Mouse (Mus musculus) yolk sac, embryonic 10.5 days (tissue): ENCODE results near the gene Pigyl.

Source experiments
- DNase-seq: peaks from one replicate; pipeline ENCODE4 v3.0.0-alpha.2; 2017; ENCODE audit warnings: low spot score

Gene Pigyl

GRCm38 (mm10) chr9:22156497-22157245, at the start of gene Pigyl:
TSS of gene Pigyl (plus strand) at chr9:22156846.
- DNase-seq, result peak; percentile 98

- DNase-seq, result no peak
These were observed 48.5 kb upstream of the Pigyl start for GRCm38 (mm10) chr9:22108194-22108593.

GRCm38 (mm10) chr9:22115635-22116034, 41.0 kb upstream of the Pigyl start:
- no peak for DNase-seq

- DNase-seq, result no peak
These were observed 40.6 kb upstream of the Pigyl start for GRCm38 (mm10) chr9:22116086-22116485.

DNA sequence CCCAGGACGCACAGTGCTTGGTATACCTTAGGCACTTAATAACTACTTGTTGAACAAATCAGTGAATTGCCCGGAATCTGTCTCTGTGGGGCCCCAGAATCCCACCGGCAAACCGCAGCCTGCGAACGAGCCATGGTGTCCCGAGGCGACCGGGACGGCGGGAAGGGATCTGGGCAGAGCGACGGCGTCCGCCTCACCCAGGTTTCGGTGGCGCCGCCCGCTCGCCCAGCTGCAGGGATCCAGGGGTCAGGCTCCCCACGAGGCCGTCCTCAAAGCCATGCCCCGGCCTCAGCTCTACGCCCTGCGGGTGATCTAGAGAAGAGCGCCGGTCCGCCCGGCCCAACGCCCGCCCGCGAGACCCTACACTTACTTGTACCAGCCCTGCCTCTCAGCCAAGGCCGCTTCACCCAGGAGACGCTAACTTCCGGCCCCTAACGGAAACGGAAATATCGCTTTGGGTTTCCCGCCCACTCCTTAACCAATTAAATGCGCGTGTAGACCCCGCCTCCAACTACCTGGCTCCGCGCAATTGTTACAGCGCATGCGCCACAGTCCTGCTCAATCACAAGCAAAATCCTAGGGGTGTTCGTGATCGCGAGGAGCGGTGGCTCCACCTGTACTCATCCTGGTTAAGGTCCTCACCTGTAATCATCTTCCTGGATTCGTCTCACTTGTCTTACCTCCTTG, 39.8 kb upstream of the Pigyl start, which contains the start of gene Elof1:
Gene Elof1, minus strand, starts transcription at position 433 of the 687 bp plus-strand sequence.
- peak; percentile 94 for DNase-seq

DNA sequence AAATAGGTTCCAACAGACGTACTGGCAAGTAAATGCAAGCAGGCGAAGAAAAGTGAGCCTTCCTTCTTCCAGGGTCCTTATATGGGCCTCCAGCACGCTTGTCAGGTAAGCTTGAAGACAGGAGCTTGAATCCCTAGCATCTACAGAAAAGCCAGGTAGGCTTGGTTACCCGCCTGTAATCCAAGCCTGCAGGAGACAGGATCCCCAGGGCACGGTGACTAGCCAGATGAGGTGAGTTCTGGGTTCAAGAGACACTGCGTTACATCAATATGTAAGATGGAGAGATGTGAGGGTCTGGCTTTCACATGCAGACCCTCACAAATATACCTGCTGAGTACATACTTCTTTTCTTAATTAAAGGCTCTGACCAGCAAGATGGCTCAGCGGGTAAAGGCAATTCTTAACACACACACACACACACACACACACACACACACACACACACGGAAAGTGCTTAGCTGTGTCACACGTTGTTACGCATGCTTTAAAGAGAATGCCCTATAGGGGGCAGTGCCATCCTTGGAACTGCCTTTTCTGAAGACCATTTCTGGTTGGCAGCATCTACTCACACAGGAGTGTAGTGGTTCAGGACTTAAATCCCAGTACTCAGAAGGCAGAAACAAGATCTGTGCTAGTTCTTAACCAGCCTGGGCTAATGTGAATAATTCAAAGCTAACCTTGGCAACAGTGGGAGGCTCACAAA, 38.7 kb upstream of the Pigyl start:
- peak; percentile 31 for DNase-seq

- DNase-seq, result no peak
These were observed 37.1 kb upstream of the Pigyl start for GRCm38 (mm10) chr9:22119543-22119942.

DNA sequence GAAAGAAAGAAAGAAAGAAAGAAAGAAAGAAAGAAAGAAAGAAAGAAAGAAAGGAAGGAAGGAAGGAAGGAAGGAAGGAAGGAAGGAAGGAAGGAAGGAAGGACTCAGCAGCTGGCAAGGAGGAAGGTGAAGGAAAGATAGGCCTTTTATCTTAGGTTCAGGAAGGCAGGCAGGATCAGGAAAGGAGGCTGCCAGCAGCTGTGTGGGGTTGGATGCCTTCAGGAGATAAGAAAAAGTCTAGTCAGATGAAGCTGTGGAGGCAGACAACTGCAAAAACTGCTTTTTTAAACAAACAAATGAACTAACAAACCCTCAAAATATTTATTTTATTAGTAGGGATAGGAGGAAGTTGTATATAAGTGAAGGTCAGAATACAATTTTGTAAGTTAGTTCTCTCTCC, 35.1 kb upstream of the Pigyl start:
- DNase-seq, result no peak

- no peak for DNase-seq
These were observed 34.6 kb upstream of the Pigyl start for GRCm38 (mm10) chr9:22122005-22122404.

- DNase-seq, result no peak
These were observed 33.5 kb upstream of the Pigyl start for GRCm38 (mm10) chr9:22123069-22123609.

DNA sequence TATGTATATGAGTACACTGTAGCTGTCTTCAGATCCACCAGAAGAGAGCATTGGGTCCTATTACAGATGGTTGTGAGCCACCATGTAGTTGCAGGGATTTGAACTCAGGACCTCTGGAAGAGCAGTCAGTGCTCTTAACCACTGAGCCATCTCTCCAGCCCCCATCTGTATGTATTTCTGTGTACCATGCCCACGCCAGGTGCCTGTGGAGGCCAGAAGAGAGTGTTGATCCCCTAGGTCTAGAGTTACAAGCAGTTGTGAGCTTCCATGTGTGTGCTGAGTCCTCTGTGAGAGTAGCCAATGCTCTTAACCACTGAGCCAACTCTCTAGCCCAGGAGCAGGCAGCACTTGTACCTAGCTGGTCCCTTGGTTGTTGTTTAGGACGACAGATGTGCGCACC, 32.5 kb upstream of the Pigyl start:
- DNase-seq, result no peak

GRCm38 (mm10) chr9:22125246-22126027, 31.2 kb upstream of the Pigyl start:
- no peak for DNase-seq

DNA sequence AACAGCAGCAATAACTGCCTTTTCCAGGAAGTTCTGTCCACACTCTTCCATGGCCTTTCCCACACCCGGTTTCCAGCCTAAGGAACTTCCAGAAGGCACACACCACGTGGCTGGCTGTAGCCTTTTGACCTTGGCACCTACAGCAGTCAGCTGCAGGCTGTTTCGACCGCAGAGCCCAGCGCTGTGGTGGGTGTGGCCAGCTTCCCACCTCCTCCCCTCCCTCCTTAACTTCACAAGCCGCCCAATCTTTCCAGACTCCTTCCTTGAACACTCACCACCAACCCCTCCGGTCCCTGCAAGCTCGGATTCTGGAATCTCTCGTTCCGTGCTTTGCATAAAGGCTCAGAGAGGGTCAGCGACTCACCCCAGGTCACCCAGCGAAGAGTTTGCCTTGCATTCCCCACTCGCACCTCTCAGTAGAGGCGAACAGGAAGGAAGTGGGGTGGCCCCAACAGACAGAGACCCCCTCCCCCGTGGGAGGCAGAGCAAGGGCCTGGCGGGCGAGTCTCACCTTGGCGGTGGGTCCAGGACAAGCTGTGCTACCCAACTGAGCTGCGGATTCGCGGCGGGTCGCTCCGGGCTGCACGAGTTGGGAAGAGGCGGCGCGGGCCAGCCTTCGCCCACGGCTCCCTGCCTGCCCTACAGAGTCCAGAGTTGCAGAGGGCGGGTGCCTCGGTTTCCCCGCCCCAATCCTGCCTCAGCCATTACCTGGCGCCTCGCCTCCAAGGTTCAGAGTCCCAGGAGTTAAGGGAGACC, 25.2 kb upstream of the Pigyl start:
- DNase-seq, result peak; percentile 86

GRCm38 (mm10) chr9:22132220-22132619, 24.4 kb upstream of the Pigyl start:
- DNase-seq, result no peak

GRCm38 (mm10) chr9:22134246-22134890, 22.3 kb upstream of the Pigyl start:
- no peak for DNase-seq

DNA sequence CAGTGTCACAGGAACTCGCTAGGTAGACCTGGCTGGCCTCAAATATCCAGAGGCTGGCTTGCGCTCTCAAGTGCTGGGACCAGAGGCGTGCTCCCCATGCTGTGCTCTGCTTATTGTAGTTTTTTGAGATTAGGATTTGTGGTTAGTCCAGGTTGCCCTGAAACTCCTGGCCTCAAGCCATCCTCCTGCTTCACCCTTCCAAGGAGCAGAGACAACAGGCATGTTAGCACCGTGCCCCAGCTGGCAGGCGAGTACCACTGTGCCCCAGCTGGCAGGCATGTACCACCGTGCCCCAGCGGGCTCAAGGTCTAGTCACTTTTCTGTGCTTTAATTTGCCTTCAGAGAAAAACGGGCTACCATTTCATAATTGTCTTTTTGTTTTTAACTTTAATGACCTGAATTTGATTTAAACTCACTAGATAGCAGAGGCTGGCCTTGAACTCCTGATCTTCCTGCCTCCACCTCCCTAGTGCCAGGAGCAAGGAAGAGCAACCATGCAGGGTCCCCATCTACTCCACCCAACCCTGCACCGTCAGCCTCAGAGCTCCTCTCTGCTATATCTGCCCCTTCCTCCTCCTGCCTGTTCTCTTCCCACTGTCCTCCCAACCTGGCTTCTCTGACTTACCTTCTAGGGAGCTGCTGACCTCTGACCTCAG, 21.5 kb upstream of the Pigyl start:
- DNase-seq, result no peak

GRCm38 (mm10) chr9:22135644-22136390, 20.8 kb upstream of the Pigyl start, which contains the start of gene Acp5:
TSS of gene Acp5 (minus strand) at chr9:22135711.
- DNase-seq, result peak; percentile 53

- DNase-seq, result peak; percentile 35
These were observed 19.7 kb upstream of the Pigyl start for GRCm38 (mm10) chr9:22136765-22137547.
